Mouse (Mus musculus): ENCODE results near the gene Fyn. TPM values are rescaled to one million over a fixed set of nuclear protein-coding genes. Genes with fewer than 3 reads are reported as not detected.

Fyn gene
- polyA plus RNA-seq, 1 experiment from 2014 or later, result 13.5 TPM

DNA sequence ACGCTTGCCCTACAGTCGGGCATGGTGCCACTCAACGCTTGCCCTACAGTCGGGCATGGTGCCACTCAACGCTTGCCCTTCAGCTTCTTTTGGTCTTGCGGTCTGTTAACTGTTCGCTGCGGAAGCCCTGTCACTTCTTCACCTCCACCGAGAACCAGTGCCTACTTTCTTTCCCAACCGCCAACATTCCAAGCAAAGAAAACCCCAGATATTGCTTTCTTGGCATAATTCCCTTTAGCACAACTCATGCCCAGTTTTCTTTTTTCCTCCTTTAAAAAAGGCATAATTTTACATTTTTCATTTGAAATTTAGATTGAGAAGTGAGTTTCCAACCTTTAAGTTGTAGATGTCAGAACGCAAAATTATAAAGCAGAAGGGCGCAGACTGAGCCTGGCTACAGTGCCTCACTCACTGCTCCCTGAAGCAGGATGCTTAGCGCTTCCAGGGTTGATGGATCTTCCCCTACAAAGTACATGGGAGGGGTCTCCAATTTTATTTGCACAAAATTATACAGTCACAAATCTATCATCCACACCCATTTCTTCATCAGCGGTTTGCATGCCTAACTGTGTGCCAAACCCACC lies 18.8 kb upstream of the Fyn start:
- 93% methylated on average over 14 of the region's 14 CpGs for WGBS
- no peaks in the 10 kb centered on the region for H3K36me3 ChIP-seq (ENCODE audit: control insufficient read depth, insufficient read depth)
- ATAC-seq, result no peak
- no peaks in the 10 kb centered on the region for H3K27me3 ChIP-seq (replicated peaks; ENCODE audit: control insufficient read depth, insufficient read depth, low read length)
- no peak overlapping the region for H3K4me3 ChIP-seq (ENCODE audit: low read depth, low read length)
- TF ChIP-seq CTCF (IDR thresholded peaks at IDR 0.05; ENCODE audit: low read depth), result no peak
- no peak overlapping the region for H3K4me2 ChIP-seq (replicated peaks; ENCODE audit: low read depth)
- H3K27ac ChIP-seq (ENCODE audit: low read depth, low read length), result no peak overlapping the region
- no peaks in the 10 kb centered on the region for H3K9me3 ChIP-seq (ENCODE audit: control insufficient read depth)
- H3K4me1 ChIP-seq (replicated peaks; ENCODE audit: control insufficient read depth, insufficient read depth, low read length), result no peaks in the 10 kb centered on the region
- no peak overlapping the region for H3K9ac ChIP-seq (ENCODE audit: low read depth, low read length)

DNA sequence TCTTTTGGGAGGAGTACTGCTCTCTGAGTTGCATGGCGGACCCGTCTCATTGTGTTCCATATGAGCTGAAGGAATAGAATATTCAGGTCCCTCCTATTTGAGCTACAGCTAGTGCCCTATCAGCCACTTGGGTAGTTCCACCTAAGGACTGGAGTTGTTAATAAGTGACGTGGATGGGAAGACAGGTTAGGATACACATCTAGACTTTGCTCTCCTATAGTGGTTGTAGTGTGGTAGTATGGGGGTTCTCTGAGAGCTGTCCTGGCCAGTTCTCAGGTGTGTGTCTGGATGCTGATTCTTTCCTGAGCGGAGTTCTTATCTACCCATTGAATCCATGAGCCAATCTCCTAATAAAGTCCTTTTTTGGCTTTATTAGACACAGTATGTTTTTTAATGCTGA lies 4.5 kb upstream of the Fyn start:
- Histone ChIP-seq H3K4me2 (replicated peaks; ENCODE audit: low read depth) (no peak overlapping the region), H3K27me3 (replicated peaks; ENCODE audit: control insufficient read depth, insufficient read depth, low read length) (no peaks in the 10 kb centered on the region), H3K9ac (ENCODE audit: low read depth, low read length) (no peak overlapping the region), H3K27ac (ENCODE audit: low read depth, low read length) (no peak overlapping the region), H3K36me3 (ENCODE audit: control insufficient read depth, insufficient read depth) (no peaks in the 10 kb centered on the region), H3K9me3 (ENCODE audit: control insufficient read depth) (no peaks in the 10 kb centered on the region), H3K4me1 (replicated peaks; ENCODE audit: control insufficient read depth, insufficient read depth, low read length) (0 out of 2 replicates have a peak, but pooled peaks cover 2% of the 10 kb centered on the region), H3K4me3 (ENCODE audit: low read depth, low read length) (no peak overlapping the region)
- ATAC-seq, result peak; percentile 51; the same call in 1 of the 2 replicates
- 76% methylated on average over 4 of the region's 4 CpGs for WGBS
- TF ChIP-seq CTCF (IDR thresholded peaks at IDR 0.05; ENCODE audit: low read depth), result no peak

- Histone ChIP-seq H3K27me3 (replicated peaks; ENCODE audit: control insufficient read depth, insufficient read depth, low read length) (no peaks in the 10 kb centered on the region), H3K9me3 (ENCODE audit: control insufficient read depth) (no peaks in the 10 kb centered on the region), H3K27ac (ENCODE audit: low read depth, low read length) (peak overlapping the region; percentile 69), H3K4me1 (replicated peaks; ENCODE audit: control insufficient read depth, insufficient read depth, low read length) (0 out of 2 replicates have a peak, but pooled peaks cover 6% of the 10 kb centered on the region), H3K4me2 (replicated peaks; ENCODE audit: low read depth) (peak overlapping the region; percentile 98), H3K4me3 (ENCODE audit: low read depth, low read length) (peak overlapping the region; percentile 90), H3K36me3 (ENCODE audit: control insufficient read depth, insufficient read depth) (no peaks in the 10 kb centered on the region), H3K9ac (ENCODE audit: low read depth, low read length) (peak overlapping the region; percentile 80)
- TF ChIP-seq CTCF (IDR thresholded peaks at IDR 0.05; ENCODE audit: low read depth), result peak; percentile 15; the same call in 1 of the 2 replicates
- ATAC-seq, result peak; percentile 98
- 0% methylated on average over 40 of the region's 44 CpGs for WGBS
Observed at GRCm38 (mm10) chr10:39369502-39369931, 862 bp downstream of the Fyn start.

DNA sequence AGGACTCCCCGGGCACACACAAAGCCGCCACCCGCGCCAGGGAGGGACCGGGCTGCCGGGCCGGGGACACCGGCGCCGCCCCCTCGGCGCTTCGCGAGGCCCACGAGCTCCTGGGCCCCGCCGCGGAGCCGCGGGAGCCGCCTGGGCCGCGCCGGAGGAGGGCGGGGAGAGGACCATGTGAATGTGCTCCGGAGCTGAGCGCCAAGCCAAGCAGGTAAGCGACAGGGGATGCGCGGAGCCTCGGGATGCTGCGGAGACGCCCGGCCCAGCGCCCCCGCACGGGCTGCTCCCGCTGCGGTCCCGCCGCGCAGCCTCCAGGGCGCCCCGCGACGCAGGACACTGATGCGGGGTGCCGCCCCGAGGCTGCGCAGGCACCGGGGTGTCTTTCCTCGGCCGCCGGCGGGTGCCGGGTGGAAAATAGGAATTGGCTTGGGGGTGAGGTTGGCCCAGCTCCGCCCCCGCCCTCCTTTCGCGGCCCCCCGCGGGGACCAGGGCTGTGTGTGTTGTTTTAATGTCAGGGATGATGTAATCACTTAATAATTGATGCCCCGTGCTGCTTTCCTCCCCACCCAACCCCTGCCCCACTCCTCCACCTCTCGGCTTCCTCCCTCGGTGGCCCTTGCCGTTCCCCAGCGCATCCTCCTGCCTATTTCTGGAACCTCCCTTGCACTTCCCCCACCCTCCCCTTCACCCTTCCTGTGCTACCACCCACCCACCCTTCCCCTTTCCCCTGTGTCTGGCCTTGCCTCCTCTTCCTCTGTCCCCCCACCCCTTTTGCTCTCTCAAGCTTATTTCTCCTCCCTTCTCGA lies 1.5 kb downstream of the Fyn start:
- Histone ChIP-seq H3K27me3 (replicated peaks; ENCODE audit: control insufficient read depth, insufficient read depth, low read length) (no peaks in the 10 kb centered on the region), H3K4me1 (replicated peaks; ENCODE audit: control insufficient read depth, insufficient read depth, low read length) (peaks cover 8% of the 10 kb centered on the region; the same call in 1 of the 2 replicates), H3K9me3 (ENCODE audit: control insufficient read depth) (no peaks in the 10 kb centered on the region), H3K27ac (ENCODE audit: low read depth, low read length) (peak overlapping the region; percentile 69), H3K36me3 (ENCODE audit: control insufficient read depth, insufficient read depth) (no peaks in the 10 kb centered on the region), H3K4me3 (ENCODE audit: low read depth, low read length) (peak overlapping the region; percentile 90), H3K4me2 (replicated peaks; ENCODE audit: low read depth) (peak overlapping the region; percentile 98), H3K9ac (ENCODE audit: low read depth, low read length) (peak overlapping the region; percentile 80)
- peak; percentile 70 for ATAC-seq
- no peak; the same call in none of the 2 replicates for TF ChIP-seq CTCF (IDR thresholded peaks at IDR 0.05; ENCODE audit: low read depth)
- WGBS, result under 1% methylated on average over 59 of the region's 68 CpGs

DNA sequence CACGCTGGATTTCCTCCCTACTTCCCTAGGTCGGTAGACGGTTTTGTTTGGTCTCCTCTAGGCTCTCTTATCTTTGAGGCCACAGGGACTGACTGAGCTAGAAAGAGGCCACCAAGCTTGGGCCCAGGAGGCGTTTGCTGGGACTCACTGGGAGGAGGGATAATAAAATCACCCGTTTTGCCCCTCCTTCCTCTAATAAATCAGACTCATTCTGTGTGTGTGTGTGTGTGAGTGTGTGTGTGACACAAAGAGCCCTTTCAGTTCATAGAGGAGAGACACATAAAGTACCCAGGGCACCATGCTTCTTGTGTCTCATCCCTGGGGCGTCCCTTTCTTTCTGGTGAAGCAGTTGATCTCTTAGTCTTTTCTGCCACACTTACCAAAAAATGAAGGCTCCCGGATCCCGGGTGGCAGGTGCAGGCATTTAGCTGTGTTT lies 2.1 kb downstream of the Fyn start:
- ATAC-seq, result peak; percentile 24; the same call in 1 of the 2 replicates

GRCm38 (mm10) chr10:39371467-39371866 lies 2.8 kb downstream of the Fyn start:
- H3K27ac ChIP-seq (ENCODE audit: low read depth, low read length), result no peak overlapping the region
- H3K4me1 ChIP-seq (replicated peaks; ENCODE audit: control insufficient read depth, insufficient read depth, low read length), result peaks cover 15% of the 10 kb centered on the region
- H3K9me3 ChIP-seq (ENCODE audit: control insufficient read depth), result no peaks in the 10 kb centered on the region
- peak overlapping the region; percentile 90; the same call in 1 of the 2 replicates for H3K4me3 ChIP-seq (ENCODE audit: low read depth, low read length)
- H3K4me2 ChIP-seq (replicated peaks; ENCODE audit: low read depth), result peak overlapping the region; percentile 98; the same call in 1 of the 2 replicates
- ATAC-seq, result no peak
- H3K36me3 ChIP-seq (ENCODE audit: control insufficient read depth, insufficient read depth), result no peaks in the 10 kb centered on the region
- no peak overlapping the region for H3K9ac ChIP-seq (ENCODE audit: low read depth, low read length)
- TF ChIP-seq CTCF (IDR thresholded peaks at IDR 0.05; ENCODE audit: low read depth), result no peak
- no peaks in the 10 kb centered on the region for H3K27me3 ChIP-seq (replicated peaks; ENCODE audit: control insufficient read depth, insufficient read depth, low read length)
- WGBS, result 59% methylated on average over 2 of the region's 2 CpGs

More for the DNA sequence above, 2.1 kb downstream of the Fyn start:
- Histone ChIP-seq H3K9me3 (ENCODE audit: control insufficient read depth) (no peaks in the 10 kb centered on the region), H3K36me3 (ENCODE audit: control insufficient read depth, insufficient read depth) (no peaks in the 10 kb centered on the region), H3K27me3 (replicated peaks; ENCODE audit: control insufficient read depth, insufficient read depth, low read length) (no peaks in the 10 kb centered on the region), H3K4me1 (replicated peaks; ENCODE audit: control insufficient read depth, insufficient read depth, low read length) (peaks cover 10% of the 10 kb centered on the region; the same call in 1 of the 2 replicates), H3K4me2 (replicated peaks; ENCODE audit: low read depth) (peak overlapping the region; percentile 98), H3K9ac (ENCODE audit: low read depth, low read length) (peak overlapping the region; percentile 80; the same call in 1 of the 2 replicates), H3K4me3 (ENCODE audit: low read depth, low read length) (peak overlapping the region; percentile 90), H3K27ac (ENCODE audit: low read depth, low read length) (no peak overlapping the region)
- no peak for TF ChIP-seq CTCF (IDR thresholded peaks at IDR 0.05; ENCODE audit: low read depth)
- WGBS, result 5% methylated on average over 8 of the region's 8 CpGs

All from intestine, postnatal 0 days (tissue).